9 mouse cellular contexts compared by ENCODE assay signal in genomic region chr14:76513395-76514049, GRCm38 (mm10). TPM values are rescaled to one million over a fixed set of nuclear protein-coding genes. Genes with fewer than 3 reads are reported as not detected.
DNase-seq lines count a peak whose midpoint lies in the region; ATAC-seq and TF ChIP-seq lines count a peak whose summit lies in the region.
"Had no signal": no experiment of that assay in that cellular context is flagged by ENCODE, and none has a peak within 500 bp of the region (broad histone marks: within the 10 kb centered on the region; RNA-seq: fewer than 3 reads in every experiment).

No protein-coding gene starts in this region.

- DNase-seq in layer of hippocampus, adult 2 months (ENCODE audit: low spot score in 2 of 2), result no peak
- DNase-seq in layer of hippocampus, adult 9-11 months, result no peak
- DNase-seq in embryo, embryonic 9.5 days (ENCODE audit: extremely low spot score), result peak; percentile 63
- peak; percentile 45 for DNase-seq in kidney, adult 9 months
- DNase-seq in neural tube, embryonic 10.5 days (ENCODE audit: extremely low spot score, low spot score), result peak; percentile 45
- DNase-seq in frontal cortex, adult 2 months (ENCODE audit: extremely low spot score in 1 of 2, low spot score in 1 of 2), result no peak
- DNase-seq in spleen, adult 12 weeks (ENCODE audit: low spot score), result no peak
- DNase-seq: cerebellum, postnatal 25 days had no signal

- peak overlapping the region; percentile 48; the same call in 1 of the 2 replicates for H3K27ac ChIP-seq in layer of hippocampus, adult 2 months

- no peak for ATAC-seq in megakaryocyte progenitor cell, adult 5-6 weeks (replicated peaks; ENCODE audit: poor library complexity)

- no peak overlapping the region for H3K4me3 ChIP-seq in layer of hippocampus, adult 2 months

- TF ChIP-seq CTCF in layer of hippocampus, adult 2 months (conservative IDR thresholded peaks at IDR 0.05), result no peak

RNA-seq across cellular contexts. Expression of gene Serp2, which starts 43.2 kb away (rescaled TPM):
- total RNA-seq in layer of hippocampus, adult 2 months (2021), result 100 to 1,000 TPM; 142 to 158 TPM
- polyA plus RNA-seq in frontal cortex, adult 2 months (2012; rRNA removed), result 195 and 205 TPM in 2 replicates
- not detected in 2 replicates for total RNA-seq in megakaryocyte progenitor cell, adult 5-6 weeks (2015)
- not detected in 2 replicates for total RNA-seq in megakaryocyte progenitor cell, adult 5-6 weeks (2017)

Comparison
In these comparisons a context has a peak if more than half of its experiments do, and no peak if none do; other contexts are left out.
1. DNase-seq: peak in embryo, embryonic 9.5 days (single experiment), kidney, adult 9 months (single experiment) and neural tube, embryonic 10.5 days (single experiment); none in layer of hippocampus, adult 2 months (0 of 2), layer of hippocampus, adult 9-11 months (single experiment), frontal cortex, adult 2 months (0 of 2) and spleen, adult 12 weeks (single experiment).
2. RNA of gene Serp2, which starts 43.2 kb away (total RNA-seq): 142 to 158 TPM in layer of hippocampus, adult 2 months; not detected in megakaryocyte progenitor cell, adult 5-6 weeks; every median in the first group is over 100 times any median in the second.